Mouse (Mus musculus) midbrain, postnatal 0 days (tissue): Measurements from ENCODE around the gene Adcy6. TPM values are rescaled to one million over a fixed set of nuclear protein-coding genes. Genes with fewer than 3 reads are reported as not detected.

Experiments used
- ATAC-seq: fragments of 200-750 bp; cut with Nextera tagmentation; 2 replicates; pipeline ENCODE4 v1.8.0; 2017; ENCODE audit warnings: moderate number of reproducible peaks, mild to moderate bottlenecking, moderate TSS enrichment, moderate library complexity; ENCODE audit not compliant: low FRiP score
- DNase-seq: peaks from one replicate; pipeline ENCODE4 v3.0.0-alpha.2; 2015; ENCODE audit warnings: low spot score
- H3K27ac ChIP-seq: fragments of 300-500 bp; sonication (generic); 2 replicates; pipeline ENCODE4 v1.5.1; 2014; ENCODE audit warnings: low read depth, mild to moderate bottlenecking, low read length, mixed read lengths
- H3K27me3 ChIP-seq: fragments of 300-500 bp; sonication (generic); 2 replicates; pipeline ENCODE4 v1.6.1; 2014; ENCODE audit warnings: low read length, control low read depth, mixed read lengths; ENCODE audit not compliant: insufficient read depth
- H3K36me3 ChIP-seq: fragments of 300-500 bp; sonication (generic); 2 replicates; pipeline ENCODE4 v1.6.1; 2014; ENCODE audit warnings: low read length, control low read depth, mixed read lengths; ENCODE audit not compliant: insufficient read depth
- H3K4me1 ChIP-seq: fragments of 300-500 bp; sonication (generic); 2 replicates; pipeline ENCODE4 v1.6.1; 2014; ENCODE audit warnings: mild to moderate bottlenecking, control low read depth, antibody characterized with exemption, low read length, mixed read lengths; ENCODE audit not compliant: insufficient read depth
- H3K4me2 ChIP-seq: fragments of 300-500 bp; sonication (generic); 2 replicates; pipeline ENCODE4 v1.6.1; 2014; ENCODE audit warnings: low read depth, mild to moderate bottlenecking, low read length, mixed read lengths; ENCODE audit not compliant: poor library complexity, severe bottlenecking
- H3K4me3 ChIP-seq: fragments of 300-500 bp; sonication (generic); 2 replicates; pipeline ENCODE4 v1.5.1; 2014; ENCODE audit warnings: low read depth, mild to moderate bottlenecking, low read length, moderate library complexity
- H3K9ac ChIP-seq: fragments of 300-500 bp; sonication (generic); replicated peaks from 2 replicates; pipeline ENCODE4 v1.6.1; 2014; ENCODE audit warnings: mild to moderate bottlenecking, low read length, moderate library complexity, mixed read lengths; ENCODE audit not compliant: poor library complexity, severe bottlenecking
- H3K9me3 ChIP-seq: fragments of 300-500 bp; sonication (generic); 2 replicates; pipeline ENCODE4 v1.6.1; 2016; ENCODE audit warnings: low read length, control low read depth
- CTCF ChIP-seq: IDR thresholded peaks from 2 replicates; pipeline ENCODE4 v1.5.1; 2016; ENCODE audit warnings: antibody characterized with exemption, mild to moderate bottlenecking
- WGBS: fragments of 180-500 bp; shearing (Covaris S2); extraction: QIAGEN DNeasy Blood & Tissue Kit; methylation state at CpG from one replicate; pipeline ENCODE4 v1.1.7; 2014; 5-methylcytosine and 5-hydroxymethylcytosine counted together
- polyA plus RNA-seq: library from polyadenylated mRNA; unstranded; fragments of >200 nt; fragmentation: Nextera tagmentation; extraction: Ambion mirVana; gene quantifications from 2 replicates; pipeline ENCODE4 v1.2.1, GENCODE M21; 2015
- total RNA-seq: library from RNA; depleted of rRNA; stranded (reverse); fragments of >200 nt; gene quantifications from 2 replicates; pipeline ENCODE4 v1.2.3, GENCODE M21; 2014

Adcy6 gene
- total and polyA plus RNA-seq, 2 experiments from 2014 or later: 5.5 to 38.0 TPM

GRCm38 (mm10) chr15:98614971-98615370 lies 5.1 kb upstream of the Adcy6 start:
- DNase-seq (no peak), ATAC-seq (no peak)
- H3K4me2 ChIP-seq: no peak overlapping the region
- H3K9ac ChIP-seq: no peak overlapping the region
- 42% methylated on average over 6 of the region's 6 CpGs for WGBS
- TF ChIP-seq CTCF: no peak
- no peak overlapping the region for H3K27ac ChIP-seq
- no peaks in the 10 kb centered on the region for H3K9me3 ChIP-seq
- 0 out of 2 replicates have a peak, but pooled peaks cover 3% of the 10 kb centered on the region for H3K4me1 ChIP-seq
- no peak overlapping the region for H3K4me3 ChIP-seq
- H3K36me3 ChIP-seq: no peaks in the 10 kb centered on the region
- H3K27me3 ChIP-seq: no peaks in the 10 kb centered on the region

- 35% methylated on average over 9 of the region's 9 CpGs for WGBS
- peak; percentile 66 for DNase-seq
These were observed 4.7 kb upstream of the Adcy6 start for GRCm38 (mm10) chr15:98614551-98614950.

DNA sequence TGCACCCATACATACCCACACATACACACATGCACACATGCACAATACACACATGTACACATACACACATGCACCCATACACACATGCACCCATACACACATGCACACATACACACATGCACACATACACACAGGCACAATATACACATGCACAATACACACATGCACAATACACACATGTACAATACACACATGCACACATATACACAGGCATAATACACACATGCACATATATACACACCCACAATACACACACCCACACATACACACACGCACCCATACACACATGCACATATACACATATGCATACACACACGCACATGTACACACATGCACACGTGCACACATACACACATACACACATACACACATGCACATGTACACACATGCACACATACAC lies 2.4 kb upstream of the Adcy6 start:
- no peak for TF ChIP-seq CTCF
- ATAC-seq (no peak), DNase-seq (no peak)
- Histone ChIP-seq H3K4me2 (no peak overlapping the region), H3K4me1 (peaks cover 12% of the 10 kb centered on the region), H3K9me3 (no peaks in the 10 kb centered on the region), H3K27ac (no peak overlapping the region), H3K36me3 (no peaks in the 10 kb centered on the region), H3K9ac (no peak overlapping the region), H3K4me3 (no peak overlapping the region), H3K27me3 (no peaks in the 10 kb centered on the region)
- WGBS: 95% methylated on average over 3 of the region's 3 CpGs

More at GRCm38 (mm10) chr15:98614551-98614950, 4.7 kb upstream of the Adcy6 start:
- H3K4me3 ChIP-seq: no peak overlapping the region
- TF ChIP-seq CTCF: no peak
- H3K27me3 ChIP-seq: no peaks in the 10 kb centered on the region
- no peaks in the 10 kb centered on the region for H3K36me3 ChIP-seq
- no peaks in the 10 kb centered on the region for H3K9me3 ChIP-seq
- H3K9ac ChIP-seq: no peak overlapping the region
- H3K4me2 ChIP-seq: no peak overlapping the region
- no peak overlapping the region for H3K27ac ChIP-seq
- ATAC-seq: no peak
- 0 out of 2 replicates have a peak, but pooled peaks cover 3% of the 10 kb centered on the region for H3K4me1 ChIP-seq

- Histone ChIP-seq H3K9me3 (no peaks in the 10 kb centered on the region), H3K4me1 (peaks cover 12% of the 10 kb centered on the region), H3K4me2 (peak overlapping the region; percentile 93), H3K36me3 (no peaks in the 10 kb centered on the region), H3K4me3 (peak overlapping the region; percentile 92), H3K9ac (peak overlapping the region; percentile 86), H3K27ac (peak overlapping the region; percentile 77), H3K27me3 (no peaks in the 10 kb centered on the region)
- WGBS: 5% methylated on average over 12 of the region's 12 CpGs
- peak; percentile 12; the same call in 1 of the 2 replicates for ATAC-seq
- peak; percentile 9 for DNase-seq
- TF ChIP-seq CTCF: no peak
These were observed 306 bp upstream of the Adcy6 start for GRCm38 (mm10) chr15:98610131-98610633.

DNA sequence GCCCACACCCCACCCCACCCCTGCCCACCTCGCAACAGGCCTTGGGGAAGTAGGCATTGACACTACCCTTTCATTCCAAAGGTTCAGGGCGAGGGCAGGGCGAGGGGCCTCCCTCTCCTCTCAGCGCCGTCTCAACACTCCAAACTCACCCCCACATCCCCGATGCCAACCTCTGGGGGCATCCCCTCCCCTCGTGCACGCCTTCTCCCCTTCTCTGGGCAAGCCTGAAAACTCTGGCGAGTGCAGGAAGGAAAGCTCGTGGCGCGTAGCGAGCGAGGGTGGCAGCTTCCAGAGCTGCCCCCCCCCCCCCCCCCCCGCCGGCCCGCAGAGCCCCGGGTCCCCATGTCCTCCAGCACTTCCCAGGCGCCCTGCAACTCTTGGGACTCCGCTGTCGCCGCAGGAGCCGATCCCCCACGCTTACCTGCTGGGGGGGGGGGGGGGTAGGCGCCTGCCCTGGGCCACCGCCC lies 1.1 kb downstream of the Adcy6 start:
- Histone ChIP-seq H3K27ac (peak overlapping the region; percentile 77; the same call in 1 of the 2 replicates), H3K4me1 (peaks cover 12% of the 10 kb centered on the region), H3K4me2 (peak overlapping the region; percentile 93), H3K4me3 (peak overlapping the region; percentile 92), H3K36me3 (peaks cover 7% of the 10 kb centered on the region), H3K9me3 (no peaks in the 10 kb centered on the region), H3K9ac (peak overlapping the region; percentile 86), H3K27me3 (no peaks in the 10 kb centered on the region)
- TF ChIP-seq CTCF: no peak
- DNase-seq: peak; percentile 12
- WGBS: 0% methylated on average over 7 of the region's 26 CpGs
- peak; percentile 18 for ATAC-seq

GRCm38 (mm10) chr15:98608058-98608783 lies 1.7 kb downstream of the Adcy6 start:
- TF ChIP-seq CTCF: no peak
- Histone ChIP-seq H3K27ac (no peak overlapping the region; the same call in 1 of the 2 replicates), H3K36me3 (peaks cover 12% of the 10 kb centered on the region), H3K4me2 (peak overlapping the region; percentile 93), H3K27me3 (no peaks in the 10 kb centered on the region), H3K4me1 (peaks cover 12% of the 10 kb centered on the region), H3K4me3 (peak overlapping the region; percentile 92), H3K9ac (peak overlapping the region; percentile 86), H3K9me3 (no peaks in the 10 kb centered on the region)
- WGBS: 13% methylated on average over 8 of the region's 10 CpGs
- ATAC-seq (no peak), DNase-seq (no peak)
